Mouse (Mus musculus): ENCODE measurements around the gene Spata6. TPM values are rescaled to one million over a fixed set of nuclear protein-coding genes. Genes with fewer than 3 reads are reported as not detected.

The Spata6 gene
- polyA plus RNA-seq, 1 experiment from 2014 or later: 25.1 TPM

DNA sequence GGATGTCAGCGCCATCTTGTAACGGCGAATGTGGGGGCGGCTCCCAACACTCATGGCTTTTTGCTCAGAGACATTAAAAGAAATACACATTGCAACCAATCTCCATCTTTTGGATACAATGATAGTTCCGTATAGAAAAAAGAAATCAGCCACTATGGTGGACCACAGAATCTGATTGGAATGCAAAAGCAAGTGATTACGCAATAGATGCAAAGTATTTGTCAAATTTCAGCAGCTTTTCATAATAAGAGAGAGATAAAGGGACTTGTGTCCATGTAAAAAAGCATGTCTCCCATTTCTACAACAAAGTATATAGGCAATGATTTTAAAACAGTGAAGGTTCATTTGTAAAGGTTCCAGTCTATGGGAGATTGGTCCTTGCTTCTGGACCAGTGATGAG, 119.1 kb downstream of the Spata6 start:
- H3K9me3 ChIP-seq (replicated peaks): no peaks in the 10 kb centered on the region
- H3K36me3 ChIP-seq: no peaks in the 10 kb centered on the region
- 93% methylated on average over 6 of the region's 6 CpGs for WGBS
- no peak overlapping the region for H3K27ac ChIP-seq (replicated peaks)
- H3K4me3 ChIP-seq (replicated peaks): no peak overlapping the region
- no peak for ATAC-seq (ENCODE audit: insufficient number of reproducible peaks, low FRiP score, low TSS enrichment, low read depth)
- H3K4me2 ChIP-seq (replicated peaks): no peak overlapping the region
- no peak overlapping the region for H3K9ac ChIP-seq
- no peaks in the 10 kb centered on the region for H3K4me1 ChIP-seq
- H3K27me3 ChIP-seq: no peaks in the 10 kb centered on the region

DNA sequence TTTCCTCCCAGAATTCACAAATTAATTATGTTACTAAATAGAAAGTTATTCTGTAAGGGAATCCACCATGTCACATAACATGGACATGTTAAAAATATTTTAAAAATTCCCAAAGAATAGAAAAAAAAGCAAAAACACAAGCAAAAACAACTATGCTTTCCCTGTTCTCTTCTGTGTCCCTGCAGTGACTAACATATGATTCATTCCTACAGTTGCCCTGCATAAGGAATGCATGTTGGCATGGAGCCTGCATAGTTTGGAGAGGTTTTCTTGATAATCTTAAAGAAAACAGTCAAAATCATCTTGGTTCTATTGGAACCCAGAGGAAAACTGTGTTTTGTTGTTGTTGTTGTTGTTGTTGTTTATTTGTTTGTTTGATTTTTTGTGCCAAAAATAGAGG, 132.8 kb downstream of the Spata6 start:
- Histone ChIP-seq H3K4me1 (no peaks in the 10 kb centered on the region), H3K9ac (no peak overlapping the region), H3K36me3 (no peaks in the 10 kb centered on the region), H3K4me2 (replicated peaks) (no peak overlapping the region), H3K27ac (replicated peaks) (no peak overlapping the region), H3K9me3 (replicated peaks) (no peaks in the 10 kb centered on the region), H3K27me3 (no peaks in the 10 kb centered on the region), H3K4me3 (replicated peaks) (no peak overlapping the region)
- ATAC-seq (ENCODE audit: insufficient number of reproducible peaks, low FRiP score, low TSS enrichment, low read depth): no peak

DNA sequence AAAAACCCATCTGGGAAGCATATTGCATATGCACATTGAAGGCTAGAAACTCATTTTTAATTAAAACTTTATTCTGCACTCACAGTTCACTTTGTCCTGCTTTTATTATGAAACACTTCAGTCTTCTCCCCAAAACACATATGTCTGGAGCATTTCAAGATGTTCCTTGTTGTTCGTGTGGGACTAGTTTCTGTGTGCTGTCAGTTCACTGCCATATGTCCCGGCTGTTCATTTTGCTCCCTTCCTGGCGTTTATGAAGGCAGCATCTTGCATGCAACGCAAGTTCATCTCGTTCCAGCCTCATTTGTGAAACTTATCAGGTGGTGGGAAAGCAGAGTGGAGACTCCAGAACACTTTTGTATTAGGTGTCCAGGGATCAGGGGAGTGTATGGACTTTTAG, 146.9 kb downstream of the Spata6 start:
- no peak overlapping the region for H3K4me2 ChIP-seq (replicated peaks)
- no peak overlapping the region for H3K27ac ChIP-seq (replicated peaks)
- H3K27me3 ChIP-seq: no peaks in the 10 kb centered on the region
- H3K36me3 ChIP-seq: no peaks in the 10 kb centered on the region
- WGBS: 62% methylated on average over 5 of the region's 5 CpGs
- no peaks in the 10 kb centered on the region for H3K9me3 ChIP-seq (replicated peaks)
- H3K4me3 ChIP-seq (replicated peaks): no peak overlapping the region
- H3K4me1 ChIP-seq: no peaks in the 10 kb centered on the region
- H3K9ac ChIP-seq: no peak overlapping the region
- ATAC-seq (ENCODE audit: insufficient number of reproducible peaks, low FRiP score, low TSS enrichment, low read depth): no peak

DNA sequence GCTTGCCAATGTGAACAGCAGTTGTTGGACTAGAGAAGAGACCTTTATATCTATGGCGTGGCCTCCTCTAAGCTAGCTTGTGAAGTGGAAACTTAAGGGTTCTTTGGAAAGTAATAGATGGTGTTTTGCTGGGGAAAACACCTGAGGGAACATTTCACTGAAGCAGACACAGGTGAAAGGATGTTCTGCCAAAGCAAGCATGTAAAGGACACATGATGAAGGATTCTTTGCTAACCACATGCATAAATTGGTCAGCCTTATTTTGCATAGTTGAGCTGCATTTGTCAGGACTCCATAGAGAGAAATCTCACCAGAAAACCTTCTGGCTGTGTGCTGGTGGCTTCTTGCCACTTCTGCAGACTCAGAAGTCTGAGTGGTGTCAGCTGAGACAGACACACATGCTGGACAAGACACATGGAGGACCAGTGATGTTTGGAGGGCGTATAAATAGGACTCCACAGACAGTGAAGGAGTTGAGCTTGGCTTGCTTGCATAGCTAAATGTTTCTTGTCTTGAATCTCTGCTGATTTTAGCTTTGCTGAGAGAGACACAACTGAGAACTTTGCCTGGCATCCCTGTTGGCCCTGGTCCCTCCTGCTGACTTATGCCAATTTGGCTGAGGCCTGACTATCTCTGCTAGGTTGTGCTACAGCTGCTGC, 148.1 kb downstream of the Spata6 start:
- no peaks in the 10 kb centered on the region for H3K4me1 ChIP-seq
- no peak overlapping the region for H3K27ac ChIP-seq (replicated peaks)
- H3K4me3 ChIP-seq (replicated peaks): no peak overlapping the region
- H3K9ac ChIP-seq: no peak overlapping the region
- WGBS: 73% methylated on average over 2 of the region's 2 CpGs
- no peak for ATAC-seq (ENCODE audit: insufficient number of reproducible peaks, low FRiP score, low TSS enrichment, low read depth)
- no peaks in the 10 kb centered on the region for H3K36me3 ChIP-seq
- no peak overlapping the region for H3K4me2 ChIP-seq (replicated peaks)
- no peaks in the 10 kb centered on the region for H3K9me3 ChIP-seq (replicated peaks)
- H3K27me3 ChIP-seq: no peaks in the 10 kb centered on the region

Other genes starting within 250 kb of the Spata6 start
- 3.3 and 3.9 TPM in 2 replicates for gene Slc5a9, start 182.9 kb downstream of the Spata6 start, polyA plus RNA-seq (2015; fragmentation: Nextera tagmentation; extraction: Ambion mirVana)
- gene Skint8, start 199.4 kb downstream of the Spata6 start, polyA plus RNA-seq (2015; fragmentation: Nextera tagmentation; extraction: Ambion mirVana): 0.40 and 0.79 TPM in 2 replicates